Comparison of ENCODE assay signal across 9 mouse cellular contexts in the genomic region with DNA sequence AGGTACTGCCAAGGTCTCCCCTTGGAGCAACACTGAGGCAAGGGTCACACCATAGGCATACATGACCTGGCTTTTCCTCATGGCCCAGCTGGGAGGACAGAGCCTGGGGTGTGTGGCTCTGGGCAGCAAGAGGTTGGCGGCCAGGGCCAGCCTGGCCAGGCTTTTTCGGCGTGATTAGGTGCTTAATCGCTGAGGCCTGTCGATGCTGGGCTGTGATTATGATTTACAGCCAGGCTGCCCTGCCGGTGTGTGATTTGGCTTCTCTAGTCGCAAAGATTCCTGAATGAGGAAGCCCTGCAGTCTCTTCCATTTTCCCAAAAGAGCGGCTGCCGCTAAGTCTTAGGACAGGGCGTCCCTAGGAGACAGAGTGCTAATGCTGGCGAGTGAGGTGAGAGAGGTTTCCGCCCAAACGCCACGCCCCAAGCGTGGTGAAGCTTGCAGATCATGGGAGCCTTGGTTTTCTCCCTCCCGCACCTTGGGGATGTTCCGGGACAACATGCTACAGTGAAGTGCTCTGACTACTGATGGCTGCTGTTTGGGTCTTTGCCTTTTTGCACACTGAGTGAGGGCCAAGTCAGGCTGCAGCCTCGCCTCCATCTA. TPM values are rescaled to one million over a fixed set of nuclear protein-coding genes. Genes with fewer than 3 reads are reported as not detected.
DNase-seq lines count a peak whose midpoint lies in the region; ATAC-seq and TF ChIP-seq lines count a peak whose summit lies in the region.
"Had no signal": no experiment of that assay in that cellular context is flagged by ENCODE, and none has a peak within 500 bp of the region (broad histone marks: within the 10 kb centered on the region; RNA-seq: fewer than 3 reads in every experiment).

No protein-coding gene starts in this region.

- TF ChIP-seq CTCF in gastrocnemius, adult 2 months (IDR thresholded peaks at IDR 0.05), result no peak
- TF ChIP-seq CTCF in ES-Bruce4 (IDR thresholded peaks at IDR 0.05; ENCODE audit: low read depth, low read length), result no peak

- intact Hi-C loops in gastrocnemius, adult 2 months (cut with DNase I), result no loop called here

- no peak for ATAC-seq in forebrain, embryonic 11.5 days (replicated peaks; ENCODE audit: low FRiP score)
- no peak for ATAC-seq in limb, embryonic 12.5 days (ENCODE audit: insufficient number of reproducible peaks, insufficient read depth, low FRiP score, low TSS enrichment, low read depth)

- peak overlapping the region; percentile 15 for H3K4me3 ChIP-seq in gastrocnemius, adult 2 months
- H3K4me3 ChIP-seq in ES-Bruce4 (ENCODE audit: low read depth, low read length), result peak overlapping the region; percentile 26
- no peak overlapping the region for H3K4me3 ChIP-seq in forebrain, embryonic 11.5 days (ENCODE audit: low read depth, low read length)
- H3K4me3 ChIP-seq in limb, embryonic 12.5 days (replicated peaks), result peak overlapping the region; percentile 19; the same call in 1 of the 2 replicates
- H3K4me3 ChIP-seq: megakaryocyte, embryonic 14.5 days had no signal

- no peak overlapping the region for H3K9ac ChIP-seq in ES-Bruce4 (ENCODE audit: low read depth, poor library complexity, severe bottlenecking)
- H3K9ac ChIP-seq in forebrain, embryonic 11.5 days (ENCODE audit: low read length), result no peak overlapping the region; the same call in 1 of the 2 replicates
- H3K9ac ChIP-seq in limb, embryonic 12.5 days (replicated peaks), result peak overlapping the region; percentile 24; the same call in 1 of the 2 replicates

- no peak for DNase-seq in gastrocnemius, adult 2 months
- no peak for DNase-seq in gastrocnemius, adult 18-20 months (ENCODE audit: low spot score)
- no peak for DNase-seq in forebrain, embryonic 11.5 days (ENCODE audit: low spot score)
- DNase-seq in testis, postnatal 14 days (ENCODE audit: low spot score), result no peak
- DNase-seq in gastrocnemius, postnatal 10 days, result no peak
- no peak for DNase-seq in lung, postnatal 36 days

- H3K4me2 ChIP-seq in forebrain, embryonic 11.5 days (ENCODE audit: low read depth, low read length, severe bottlenecking), result peak overlapping the region; percentile 36
- peak overlapping the region; percentile 44 for H3K4me2 ChIP-seq in limb, embryonic 12.5 days

- no peaks in the 10 kb centered on the region for H3K4me1 ChIP-seq in ES-Bruce4 (ENCODE audit: control insufficient read depth, insufficient read depth, low read length)
- peaks cover 6% of the 10 kb centered on the region; the same call in 1 of the 2 replicates for H3K4me1 ChIP-seq in forebrain, embryonic 11.5 days (replicated peaks; ENCODE audit: control insufficient read depth, insufficient read depth, low read length)
- H3K4me1 ChIP-seq in limb, embryonic 12.5 days (replicated peaks), result peaks cover 30% of the 10 kb centered on the region

- no peaks in the 10 kb centered on the region for H3K27me3 ChIP-seq in ES-Bruce4 (ENCODE audit: control insufficient read depth, insufficient read depth, low read length, poor library complexity, severe bottlenecking)
- peaks cover 22% of the 10 kb centered on the region for H3K27me3 ChIP-seq in forebrain, embryonic 11.5 days (ENCODE audit: control insufficient read depth, insufficient read depth, low read length)
- H3K27me3 ChIP-seq in limb, embryonic 12.5 days, result peaks cover 55% of the 10 kb centered on the region

- H3K9me3 ChIP-seq in ES-Bruce4 (replicated peaks; ENCODE audit: control insufficient read depth, insufficient read depth, low read length, poor library complexity, severe bottlenecking), result no peaks in the 10 kb centered on the region
- H3K9me3 ChIP-seq in forebrain, embryonic 11.5 days (ENCODE audit: control insufficient read depth, low read length), result no peaks in the 10 kb centered on the region
- peaks cover 4% of the 10 kb centered on the region; the same call in 1 of the 2 replicates for H3K9me3 ChIP-seq in limb, embryonic 12.5 days

- H3K27ac ChIP-seq in gastrocnemius, adult 2 months, result no peak overlapping the region
- H3K27ac ChIP-seq in ES-Bruce4 (ENCODE audit: insufficient read depth, low read length), result no peak overlapping the region
- no peak overlapping the region for H3K27ac ChIP-seq in forebrain, embryonic 11.5 days (ENCODE audit: low read depth, low read length)
- no peak overlapping the region for H3K27ac ChIP-seq in limb, embryonic 12.5 days

- WGBS in forebrain, embryonic 11.5 days, result 5% methylated on average over 18 of the region's 18 CpGs
- 2% methylated on average over 18 of the region's 18 CpGs for WGBS in limb, embryonic 12.5 days

- TF ChIP-seq POLR2A in ES-Bruce4 (IDR thresholded peaks at IDR 0.05; ENCODE audit: insufficient read depth, low read length), result no peak

- no peak for TF ChIP-seq EP300 in ES-Bruce4 (IDR thresholded peaks at IDR 0.05; ENCODE audit: insufficient read depth, low read depth, low read length)

- H3K36me3 ChIP-seq in ES-Bruce4 (ENCODE audit: control insufficient read depth, insufficient read depth, low read length, poor library complexity, severe bottlenecking), result no peaks in the 10 kb centered on the region
- H3K36me3 ChIP-seq in forebrain, embryonic 11.5 days (ENCODE audit: control insufficient read depth, insufficient read depth, low read length), result no peaks in the 10 kb centered on the region
- no peaks in the 10 kb centered on the region for H3K36me3 ChIP-seq in limb, embryonic 12.5 days

RNA-seq across cellular contexts. Expression of gene Vstm2l, which starts 26.2 kb away (rescaled TPM):
- total RNA-seq in gastrocnemius, adult 2 months (2021), result not detected
- total RNA-seq in gastrocnemius, adult 18-20 months (2021), result not detected
- not detected in 2 replicates for polyA plus RNA-seq in ES-Bruce4 (2011; ENCODE audit: insufficient read depth, insufficient read length, low read depth, missing spikeins)
- 0.86 and 1.3 TPM in 2 replicates for polyA plus RNA-seq in forebrain, embryonic 11.5 days (2014; fragmentation: Nextera tagmentation; extraction: Ambion mirVana)
- 0.20 and 0.30 TPM in 2 replicates for polyA plus RNA-seq in limb, embryonic 12.5 days (2016; fragmentation: Nextera tagmentation; extraction: Ambion mirVana)
- total RNA-seq in gastrocnemius, postnatal 10 days (2021), result under 1 TPM; 0.40 to 0.45 TPM
